Mouse (Mus musculus): ENCODE results near the gene Grik3. TPM values are rescaled to one million over a fixed set of nuclear protein-coding genes. Genes with fewer than 3 reads are reported as not detected.

Gene Grik3
- polyA plus RNA-seq, 1 experiment: 10.3 TPM

- Histone ChIP-seq H3K9me3 (replicated peaks; ENCODE audit: control insufficient read depth, insufficient read depth, low read length, poor library complexity, severe bottlenecking) (no peaks in the 10 kb centered on the region), H3K36me3 (ENCODE audit: control insufficient read depth, insufficient read depth, low read length, poor library complexity, severe bottlenecking) (no peaks in the 10 kb centered on the region), H3K9ac (ENCODE audit: low read depth, poor library complexity, severe bottlenecking) (no peak overlapping the region), H3K27me3 (ENCODE audit: control insufficient read depth, insufficient read depth, low read length, poor library complexity, severe bottlenecking) (no peaks in the 10 kb centered on the region), H3K27ac (ENCODE audit: insufficient read depth, low read length) (no peak overlapping the region), H3K4me3 (ENCODE audit: low read depth, low read length) (no peak overlapping the region), H3K4me1 (ENCODE audit: control insufficient read depth, insufficient read depth, low read length) (peaks cover 3% of the 10 kb centered on the region)
- TF ChIP-seq EP300 (IDR thresholded peaks at IDR 0.05; ENCODE audit: insufficient read depth, low read depth, low read length) (no peak), POLR2A (IDR thresholded peaks at IDR 0.05; ENCODE audit: insufficient read depth, low read length) (no peak), CTCF (IDR thresholded peaks at IDR 0.05; ENCODE audit: low read depth, low read length) (no peak)
Observed at GRCm38 (mm10) chr4:125590241-125590919, 99.9 kb downstream of the Grik3 start.

GRCm38 (mm10) chr4:125592663-125593062 is 102.2 kb downstream of the Grik3 start:
- Histone ChIP-seq H3K9ac (ENCODE audit: low read depth, poor library complexity, severe bottlenecking) (no peak overlapping the region), H3K9me3 (replicated peaks; ENCODE audit: control insufficient read depth, insufficient read depth, low read length, poor library complexity, severe bottlenecking) (no peaks in the 10 kb centered on the region), H3K36me3 (ENCODE audit: control insufficient read depth, insufficient read depth, low read length, poor library complexity, severe bottlenecking) (no peaks in the 10 kb centered on the region), H3K4me1 (ENCODE audit: control insufficient read depth, insufficient read depth, low read length) (no peaks in the 10 kb centered on the region), H3K4me3 (ENCODE audit: low read depth, low read length) (no peak overlapping the region), H3K27ac (ENCODE audit: insufficient read depth, low read length) (no peak overlapping the region), H3K27me3 (ENCODE audit: control insufficient read depth, insufficient read depth, low read length, poor library complexity, severe bottlenecking) (no peaks in the 10 kb centered on the region)
- TF ChIP-seq POLR2A (IDR thresholded peaks at IDR 0.05; ENCODE audit: insufficient read depth, low read length): no peak
- TF ChIP-seq EP300 (IDR thresholded peaks at IDR 0.05; ENCODE audit: insufficient read depth, low read depth, low read length): no peak
- no peak for TF ChIP-seq CTCF (IDR thresholded peaks at IDR 0.05; ENCODE audit: low read depth, low read length)

GRCm38 (mm10) chr4:125595011-125595410 is 104.5 kb downstream of the Grik3 start:
- Histone ChIP-seq H3K4me1 (ENCODE audit: control insufficient read depth, insufficient read depth, low read length) (peaks cover under 1% of the 10 kb centered on the region), H3K27me3 (ENCODE audit: control insufficient read depth, insufficient read depth, low read length, poor library complexity, severe bottlenecking) (no peaks in the 10 kb centered on the region)

DNA sequence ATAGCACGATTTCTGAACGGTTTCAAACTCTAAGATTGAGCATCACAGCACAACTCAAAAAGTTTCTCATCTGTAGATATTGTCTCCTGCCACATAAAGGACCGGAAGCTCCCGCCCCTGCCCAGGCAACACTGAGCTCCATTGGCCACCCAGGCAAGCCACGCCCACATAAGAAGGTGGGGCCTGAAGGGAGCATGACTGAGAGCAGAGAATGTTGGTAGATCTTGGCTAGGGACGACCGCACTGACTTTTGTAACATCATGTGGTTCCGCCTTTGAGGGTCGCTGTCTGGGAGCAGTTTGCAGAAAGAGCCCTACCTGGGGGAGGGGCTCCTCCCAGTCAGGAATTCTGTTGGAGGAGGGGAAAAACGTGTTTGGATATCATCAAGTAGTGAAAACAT is 108.2 kb downstream of the Grik3 start:
- peak overlapping the region; percentile 45 for H3K9ac ChIP-seq (ENCODE audit: low read depth, poor library complexity, severe bottlenecking)
- H3K27me3 ChIP-seq (ENCODE audit: control insufficient read depth, insufficient read depth, low read length, poor library complexity, severe bottlenecking): no peaks in the 10 kb centered on the region
- H3K36me3 ChIP-seq (ENCODE audit: control insufficient read depth, insufficient read depth, low read length, poor library complexity, severe bottlenecking): no peaks in the 10 kb centered on the region
- H3K27ac ChIP-seq (ENCODE audit: insufficient read depth, low read length): peak overlapping the region; percentile 71
- peak overlapping the region; percentile 53 for H3K4me3 ChIP-seq (ENCODE audit: low read depth, low read length)
- no peaks in the 10 kb centered on the region for H3K9me3 ChIP-seq (replicated peaks; ENCODE audit: control insufficient read depth, insufficient read depth, low read length, poor library complexity, severe bottlenecking)
- TF ChIP-seq POLR2A (IDR thresholded peaks at IDR 0.05; ENCODE audit: insufficient read depth, low read length) (peak; percentile 59), EP300 (IDR thresholded peaks at IDR 0.05; ENCODE audit: insufficient read depth, low read depth, low read length) (peak; percentile 54; the same call in 1 of the 2 replicates), CTCF (IDR thresholded peaks at IDR 0.05; ENCODE audit: low read depth, low read length) (no peak)
- H3K4me1 ChIP-seq (ENCODE audit: control insufficient read depth, insufficient read depth, low read length): peaks cover 14% of the 10 kb centered on the region

More at GRCm38 (mm10) chr4:125595011-125595410, 104.5 kb downstream of the Grik3 start:
- Histone ChIP-seq H3K27ac (ENCODE audit: insufficient read depth, low read length) (no peak overlapping the region), H3K4me3 (ENCODE audit: low read depth, low read length) (no peak overlapping the region), H3K36me3 (ENCODE audit: control insufficient read depth, insufficient read depth, low read length, poor library complexity, severe bottlenecking) (no peaks in the 10 kb centered on the region), H3K9me3 (replicated peaks; ENCODE audit: control insufficient read depth, insufficient read depth, low read length, poor library complexity, severe bottlenecking) (no peaks in the 10 kb centered on the region), H3K9ac (ENCODE audit: low read depth, poor library complexity, severe bottlenecking) (no peak overlapping the region)
- no peak for TF ChIP-seq POLR2A (IDR thresholded peaks at IDR 0.05; ENCODE audit: insufficient read depth, low read length)
- TF ChIP-seq CTCF (IDR thresholded peaks at IDR 0.05; ENCODE audit: low read depth, low read length): no peak
- TF ChIP-seq EP300 (IDR thresholded peaks at IDR 0.05; ENCODE audit: insufficient read depth, low read depth, low read length): no peak

DNA sequence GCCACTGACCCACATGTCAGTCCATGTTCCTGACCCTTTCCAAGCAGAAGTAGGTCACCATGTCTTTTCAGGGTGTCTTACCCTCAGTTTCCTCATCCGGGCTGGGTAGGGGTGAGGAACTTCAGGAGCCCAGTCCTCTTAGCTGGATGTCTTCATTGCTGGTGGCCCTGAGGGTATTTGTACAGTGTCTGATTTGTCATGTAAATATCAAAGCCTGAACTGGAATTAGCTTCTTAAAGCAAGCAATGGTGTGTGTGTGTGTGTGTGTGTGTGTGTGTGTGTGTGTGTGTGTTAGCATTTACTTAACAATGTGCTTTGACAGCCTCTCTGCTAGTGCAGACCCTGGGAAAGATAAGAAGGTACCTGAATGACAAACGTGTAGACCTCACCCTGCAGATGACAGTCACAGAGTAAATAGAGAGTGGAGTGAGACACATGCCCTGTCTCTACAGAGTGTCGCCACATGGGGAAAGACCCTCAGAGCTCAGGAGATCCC is 109.1 kb downstream of the Grik3 start:
- Histone ChIP-seq H3K9me3 (replicated peaks; ENCODE audit: control insufficient read depth, insufficient read depth, low read length, poor library complexity, severe bottlenecking) (no peaks in the 10 kb centered on the region), H3K27me3 (ENCODE audit: control insufficient read depth, insufficient read depth, low read length, poor library complexity, severe bottlenecking) (no peaks in the 10 kb centered on the region), H3K4me1 (ENCODE audit: control insufficient read depth, insufficient read depth, low read length) (peaks cover 14% of the 10 kb centered on the region), H3K4me3 (ENCODE audit: low read depth, low read length) (no peak overlapping the region), H3K9ac (ENCODE audit: low read depth, poor library complexity, severe bottlenecking) (no peak overlapping the region), H3K27ac (ENCODE audit: insufficient read depth, low read length) (peak overlapping the region; percentile 65), H3K36me3 (ENCODE audit: control insufficient read depth, insufficient read depth, low read length, poor library complexity, severe bottlenecking) (no peaks in the 10 kb centered on the region)
- TF ChIP-seq EP300 (IDR thresholded peaks at IDR 0.05; ENCODE audit: insufficient read depth, low read depth, low read length) (no peak), POLR2A (IDR thresholded peaks at IDR 0.05; ENCODE audit: insufficient read depth, low read length) (no peak), CTCF (IDR thresholded peaks at IDR 0.05; ENCODE audit: low read depth, low read length) (no peak)

DNA sequence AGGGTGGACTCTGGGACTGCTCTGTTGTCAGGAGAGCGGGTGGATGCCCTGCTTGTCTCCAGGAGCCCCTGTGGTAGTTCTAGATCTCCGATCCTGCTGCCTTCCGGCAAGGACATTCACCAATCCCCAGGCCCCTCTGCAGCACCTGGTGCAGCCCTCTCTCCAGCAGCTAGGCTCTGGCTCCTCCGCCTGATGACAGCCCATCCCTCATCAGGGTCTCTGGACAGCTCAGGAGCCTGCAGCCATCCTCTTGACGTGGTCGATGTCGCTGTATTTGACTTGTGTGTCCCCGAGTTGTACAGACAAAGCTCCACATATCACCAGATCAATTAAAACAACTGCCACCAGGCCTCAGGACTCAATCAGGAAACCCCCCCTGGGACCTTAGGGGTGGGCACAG is 110.1 kb downstream of the Grik3 start:
- H3K27me3 ChIP-seq (ENCODE audit: control insufficient read depth, insufficient read depth, low read length, poor library complexity, severe bottlenecking): no peaks in the 10 kb centered on the region
- no peaks in the 10 kb centered on the region for H3K36me3 ChIP-seq (ENCODE audit: control insufficient read depth, insufficient read depth, low read length, poor library complexity, severe bottlenecking)
- no peak overlapping the region for H3K9ac ChIP-seq (ENCODE audit: low read depth, poor library complexity, severe bottlenecking)
- H3K27ac ChIP-seq (ENCODE audit: insufficient read depth, low read length): no peak overlapping the region
- H3K9me3 ChIP-seq (replicated peaks; ENCODE audit: control insufficient read depth, insufficient read depth, low read length, poor library complexity, severe bottlenecking): no peaks in the 10 kb centered on the region
- H3K4me3 ChIP-seq (ENCODE audit: low read depth, low read length): no peak overlapping the region
- TF ChIP-seq EP300 (IDR thresholded peaks at IDR 0.05; ENCODE audit: insufficient read depth, low read depth, low read length) (no peak), POLR2A (IDR thresholded peaks at IDR 0.05; ENCODE audit: insufficient read depth, low read length) (no peak), CTCF (IDR thresholded peaks at IDR 0.05; ENCODE audit: low read depth, low read length) (no peak)
- peaks cover 16% of the 10 kb centered on the region for H3K4me1 ChIP-seq (ENCODE audit: control insufficient read depth, insufficient read depth, low read length)

All from ES-Bruce4 (cell line).